Mouse (Mus musculus): Measurements from ENCODE around the gene Dnase2b. TPM values are rescaled to one million over a fixed set of nuclear protein-coding genes. Genes with fewer than 3 reads are reported as not detected.

The Dnase2b gene
- total and polyA plus RNA-seq, 2 experiments, result 6.6 to 11.0 TPM

DNA sequence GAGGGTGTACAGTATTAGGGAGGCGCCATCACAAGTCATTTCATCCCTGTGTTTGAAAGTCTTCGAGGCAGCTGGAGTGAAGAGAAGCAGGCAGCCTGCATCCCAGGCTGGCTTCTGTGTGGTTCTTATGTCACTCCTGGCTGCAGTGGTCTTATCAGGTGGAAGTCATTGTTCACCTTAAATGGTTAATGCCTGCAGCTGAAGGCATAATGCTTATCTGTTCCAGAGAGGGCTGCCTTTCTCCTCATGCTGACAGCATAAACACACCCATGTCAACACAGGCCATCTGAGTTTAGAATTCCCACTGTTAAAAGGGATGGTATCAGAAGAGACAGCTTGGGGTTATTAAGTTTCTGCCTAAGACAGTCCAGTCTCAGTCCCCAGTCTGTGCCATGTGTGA, 14.2 kb downstream of the Dnase2b start:
- TF ChIP-seq POLR2A (IDR thresholded peaks at IDR 0.05; ENCODE audit: extremely low read depth, insufficient read depth, low read length) (no peak), CTCF (IDR thresholded peaks at IDR 0.05; ENCODE audit: low read depth, low read length) (no peak)

DNA sequence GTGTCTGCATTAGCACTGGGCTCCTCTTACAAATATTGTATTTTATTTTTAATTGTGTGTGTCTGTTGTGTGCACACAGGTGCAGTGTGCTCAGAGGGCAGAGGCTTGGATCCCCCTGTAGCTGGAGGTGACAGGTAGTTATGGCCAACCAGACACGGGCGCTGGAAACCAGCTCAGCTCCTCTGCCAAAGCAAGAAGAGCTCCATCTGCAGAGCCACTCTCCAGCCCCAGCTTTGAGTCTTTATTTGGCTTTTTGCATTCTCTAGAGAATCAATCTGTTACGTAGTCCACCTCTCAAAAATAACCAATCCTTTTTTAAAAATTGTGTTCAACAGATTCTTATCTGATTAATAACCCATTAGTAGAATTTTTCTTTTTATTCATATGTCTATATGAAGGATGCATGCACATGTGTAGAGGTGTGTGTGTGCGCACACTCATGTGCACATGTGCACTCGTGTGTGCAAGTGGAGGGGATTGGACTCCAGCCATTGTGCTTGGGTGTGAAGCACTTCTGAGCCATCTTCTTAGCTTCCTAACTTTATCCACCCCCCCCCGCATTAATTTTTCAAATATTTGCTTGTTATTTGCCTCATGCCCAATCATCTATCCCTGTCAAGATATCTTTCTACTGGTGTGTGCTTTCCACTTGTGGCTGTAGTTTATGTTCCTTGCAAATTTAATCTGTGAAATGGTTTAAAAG, 16.0 kb downstream of the Dnase2b start:
- TF ChIP-seq CTCF (IDR thresholded peaks at IDR 0.05; ENCODE audit: low read depth, low read length), result no peak
- TF ChIP-seq POLR2A (IDR thresholded peaks at IDR 0.05; ENCODE audit: extremely low read depth, insufficient read depth, low read length), result 0 out of 2 replicates have a peak, but pooled peaks have one; percentile 15
- H3K36me3 ChIP-seq (ENCODE audit: control insufficient read depth, insufficient read depth, low read length), result peaks cover 36% of the 10 kb centered on the region
- DNase-seq (ENCODE audit: extremely low read depth, low read depth, low spot score), result peak; percentile 51
- H3K27me3 ChIP-seq (ENCODE audit: control insufficient read depth, insufficient read depth, low read length), result no peaks in the 10 kb centered on the region
- peak overlapping the region; percentile 85 for H3K4me3 ChIP-seq (ENCODE audit: insufficient read depth, low read depth, low read length)
- 32% methylated on average over 6 of the region's 6 CpGs for WGBS
- peak overlapping the region; percentile 91 for H3K9ac ChIP-seq (ENCODE audit: low read depth, low read length)
- peak overlapping the region; percentile 100 for H3K27ac ChIP-seq (replicated peaks; ENCODE audit: insufficient read depth, low read depth, low read length)
- H3K79me2 ChIP-seq (ENCODE audit: control insufficient read depth, insufficient read depth, low read length), result peaks cover 23% of the 10 kb centered on the region
- peaks cover 31% of the 10 kb centered on the region for H3K4me1 ChIP-seq (ENCODE audit: control insufficient read depth, insufficient read depth, low read length)

More for the DNA sequence above, 14.2 kb downstream of the Dnase2b start:
- H3K27me3 ChIP-seq (ENCODE audit: control insufficient read depth, insufficient read depth, low read length), result no peaks in the 10 kb centered on the region
- peak overlapping the region; percentile 69 for H3K9ac ChIP-seq (ENCODE audit: low read depth, low read length)
- peak; percentile 49 for DNase-seq (ENCODE audit: extremely low read depth, low read depth, low spot score)
- peak overlapping the region; percentile 60 for H3K4me3 ChIP-seq (ENCODE audit: insufficient read depth, low read depth, low read length)
- peaks cover 24% of the 10 kb centered on the region for H3K79me2 ChIP-seq (ENCODE audit: control insufficient read depth, insufficient read depth, low read length)
- H3K27ac ChIP-seq (replicated peaks; ENCODE audit: insufficient read depth, low read depth, low read length), result peak overlapping the region; percentile 29
- H3K4me1 ChIP-seq (ENCODE audit: control insufficient read depth, insufficient read depth, low read length), result peaks cover 31% of the 10 kb centered on the region
- 60% methylated on average over 2 of the region's 2 CpGs for WGBS
- H3K36me3 ChIP-seq (ENCODE audit: control insufficient read depth, insufficient read depth, low read length), result peaks cover 50% of the 10 kb centered on the region

DNA sequence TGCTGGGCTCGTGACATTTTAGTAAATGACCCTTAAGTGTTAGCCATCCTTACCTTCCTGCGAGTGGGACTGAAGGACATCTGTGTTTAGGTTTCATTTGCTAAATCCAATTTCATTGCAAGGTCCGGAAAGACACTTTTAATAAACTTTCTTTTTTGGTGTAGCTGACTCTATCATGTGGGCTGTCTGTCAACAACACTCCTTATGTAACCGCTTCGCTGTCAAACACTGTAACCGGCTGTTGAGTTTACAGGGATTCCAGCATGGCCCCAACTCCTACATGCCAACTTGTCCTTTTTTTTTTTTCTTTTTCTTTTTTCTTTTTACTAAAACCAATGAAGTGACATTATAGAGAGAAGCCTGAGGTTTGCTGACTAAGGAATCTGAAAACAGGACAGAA, 17.0 kb downstream of the Dnase2b start:
- H3K36me3 ChIP-seq (ENCODE audit: control insufficient read depth, insufficient read depth, low read length), result peaks cover 26% of the 10 kb centered on the region
- TF ChIP-seq CTCF (IDR thresholded peaks at IDR 0.05; ENCODE audit: low read depth, low read length) (no peak), POLR2A (IDR thresholded peaks at IDR 0.05; ENCODE audit: extremely low read depth, insufficient read depth, low read length) (no peak)
- H3K4me1 ChIP-seq (ENCODE audit: control insufficient read depth, insufficient read depth, low read length), result peaks cover 30% of the 10 kb centered on the region
- peak overlapping the region; percentile 91 for H3K9ac ChIP-seq (ENCODE audit: low read depth, low read length)
- H3K79me2 ChIP-seq (ENCODE audit: control insufficient read depth, insufficient read depth, low read length), result peaks cover 23% of the 10 kb centered on the region
- DNase-seq (ENCODE audit: extremely low read depth, low read depth, low spot score), result peak; percentile 62
- 20% methylated on average over 6 of the region's 6 CpGs for WGBS
- no peaks in the 10 kb centered on the region for H3K27me3 ChIP-seq (ENCODE audit: control insufficient read depth, insufficient read depth, low read length)
- peak overlapping the region; percentile 100 for H3K27ac ChIP-seq (replicated peaks; ENCODE audit: insufficient read depth, low read depth, low read length)
- H3K4me3 ChIP-seq (ENCODE audit: insufficient read depth, low read depth, low read length), result peak overlapping the region; percentile 85

DNA sequence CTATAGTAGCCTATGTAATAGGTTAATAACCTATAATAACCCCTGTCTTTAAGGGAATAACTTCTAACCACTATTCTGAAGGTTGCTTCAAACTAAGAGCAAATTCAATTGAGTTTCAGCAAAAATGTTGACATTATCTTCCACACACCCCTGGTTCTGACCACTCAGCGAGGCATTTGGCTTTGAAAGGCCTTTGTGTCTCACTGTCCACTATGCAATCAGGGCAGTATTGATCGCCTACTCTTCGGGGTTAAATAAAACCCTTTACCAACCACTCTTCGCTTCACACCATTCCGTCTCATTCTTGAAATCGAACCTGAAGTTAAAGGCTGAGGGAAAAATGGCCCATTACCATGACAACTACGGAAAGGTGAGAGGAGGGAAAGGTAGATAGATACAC, 18.5 kb downstream of the Dnase2b start:
- DNase-seq (ENCODE audit: extremely low read depth, low read depth, low spot score), result peak; percentile 98
- WGBS, result 23% methylated on average over 7 of the region's 7 CpGs
- Histone ChIP-seq H3K79me2 (ENCODE audit: control insufficient read depth, insufficient read depth, low read length) (peaks cover 20% of the 10 kb centered on the region), H3K27ac (replicated peaks; ENCODE audit: insufficient read depth, low read depth, low read length) (peak overlapping the region; percentile 100), H3K27me3 (ENCODE audit: control insufficient read depth, insufficient read depth, low read length) (no peaks in the 10 kb centered on the region), H3K36me3 (ENCODE audit: control insufficient read depth, insufficient read depth, low read length) (peaks cover 20% of the 10 kb centered on the region), H3K4me3 (ENCODE audit: insufficient read depth, low read depth, low read length) (peak overlapping the region; percentile 85), H3K9ac (ENCODE audit: low read depth, low read length) (peak overlapping the region; percentile 98), H3K4me1 (ENCODE audit: control insufficient read depth, insufficient read depth, low read length) (peaks cover 35% of the 10 kb centered on the region)
- no peak for TF ChIP-seq POLR2A (IDR thresholded peaks at IDR 0.05; ENCODE audit: extremely low read depth, insufficient read depth, low read length)
- no peak for TF ChIP-seq CTCF (IDR thresholded peaks at IDR 0.05; ENCODE audit: low read depth, low read length)

DNA sequence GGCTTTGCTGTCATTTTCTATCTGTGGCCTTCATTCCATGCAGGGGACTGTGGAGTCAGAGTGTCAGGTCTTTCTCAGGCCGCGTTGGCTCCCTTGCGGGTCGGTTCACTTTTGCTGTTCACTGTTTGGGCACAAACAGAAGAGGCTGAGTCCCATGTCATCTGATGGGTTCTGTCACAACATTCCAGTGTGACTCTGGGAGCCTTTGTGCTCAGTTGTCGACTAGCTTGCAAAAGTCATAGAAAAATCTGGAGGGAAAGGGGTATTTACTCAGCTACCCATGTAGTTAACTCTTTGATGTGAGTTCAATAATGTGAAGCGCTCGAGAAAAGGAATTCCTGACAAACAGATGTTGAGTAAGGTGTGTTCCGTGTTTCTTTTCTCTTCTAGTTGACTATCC, 19.0 kb downstream of the Dnase2b start:
- Histone ChIP-seq H3K36me3 (ENCODE audit: control insufficient read depth, insufficient read depth, low read length) (peaks cover 15% of the 10 kb centered on the region; the same call in 1 of the 2 replicates), H3K27ac (replicated peaks; ENCODE audit: insufficient read depth, low read depth, low read length) (peak overlapping the region; percentile 92), H3K27me3 (ENCODE audit: control insufficient read depth, insufficient read depth, low read length) (no peaks in the 10 kb centered on the region), H3K9ac (ENCODE audit: low read depth, low read length) (peak overlapping the region; percentile 67), H3K79me2 (ENCODE audit: control insufficient read depth, insufficient read depth, low read length) (peaks cover 19% of the 10 kb centered on the region), H3K4me1 (ENCODE audit: control insufficient read depth, insufficient read depth, low read length) (peaks cover 32% of the 10 kb centered on the region), H3K4me3 (ENCODE audit: insufficient read depth, low read depth, low read length) (peak overlapping the region; percentile 48)
- DNase-seq (ENCODE audit: extremely low read depth, low read depth, low spot score), result peak; percentile 77
- 19% methylated on average over 8 of the region's 8 CpGs for WGBS
- TF ChIP-seq POLR2A (IDR thresholded peaks at IDR 0.05; ENCODE audit: extremely low read depth, insufficient read depth, low read length), result no peak
- no peak for TF ChIP-seq CTCF (IDR thresholded peaks at IDR 0.05; ENCODE audit: low read depth, low read length)

DNA sequence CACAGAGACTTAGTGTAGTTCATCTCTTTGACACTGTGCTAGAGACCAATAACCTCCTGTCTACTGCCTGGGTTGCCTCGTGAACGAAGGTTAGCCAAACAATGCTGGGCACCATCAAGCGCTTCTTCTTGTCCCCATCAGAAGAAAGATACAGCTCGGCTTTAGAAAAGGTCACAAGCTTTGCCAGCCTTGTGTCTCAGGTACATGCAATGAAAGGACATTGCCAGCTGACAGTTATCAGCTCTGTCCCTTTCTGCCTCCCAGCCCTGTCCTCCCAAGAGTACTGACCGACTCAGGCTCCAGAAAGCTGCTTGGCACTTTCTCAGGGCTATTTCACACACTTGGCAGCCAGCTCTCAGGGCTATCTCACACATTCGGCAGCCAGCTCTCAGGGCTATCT, 20.0 kb downstream of the Dnase2b start:
- H3K4me3 ChIP-seq (ENCODE audit: insufficient read depth, low read depth, low read length), result peak overlapping the region; percentile 6; the same call in 1 of the 2 replicates
- peaks cover 6% of the 10 kb centered on the region; the same call in 1 of the 2 replicates for H3K36me3 ChIP-seq (ENCODE audit: control insufficient read depth, insufficient read depth, low read length)
- H3K9ac ChIP-seq (ENCODE audit: low read depth, low read length), result peak overlapping the region; percentile 26
- 19% methylated on average over 6 of the region's 6 CpGs for WGBS
- no peaks in the 10 kb centered on the region for H3K27me3 ChIP-seq (ENCODE audit: control insufficient read depth, insufficient read depth, low read length)
- TF ChIP-seq POLR2A (IDR thresholded peaks at IDR 0.05; ENCODE audit: extremely low read depth, insufficient read depth, low read length), result no peak
- TF ChIP-seq CTCF (IDR thresholded peaks at IDR 0.05; ENCODE audit: low read depth, low read length), result no peak
- H3K27ac ChIP-seq (replicated peaks; ENCODE audit: insufficient read depth, low read depth, low read length), result peak overlapping the region; percentile 92
- peak; percentile 97 for DNase-seq (ENCODE audit: extremely low read depth, low read depth, low spot score)
- H3K79me2 ChIP-seq (ENCODE audit: control insufficient read depth, insufficient read depth, low read length), result peaks cover 10% of the 10 kb centered on the region; the same call in 1 of the 2 replicates
- H3K4me1 ChIP-seq (ENCODE audit: control insufficient read depth, insufficient read depth, low read length), result peaks cover 28% of the 10 kb centered on the region

Measured in liver, adult 2 months (tissue).